Mouse (Mus musculus) kidney, adult 10 weeks (tissue): ENCODE measurements around the gene Zfp772. TPM values are rescaled to one million over a fixed set of nuclear protein-coding genes. Genes with fewer than 3 reads are reported as not detected.

Source experiments
- polyA plus RNA-seq: library from polyadenylated mRNA; stranded (reverse); fragments of 350-450 nt; fragmentation: Illumina TruSeq; extraction: RNeasy Lipid Tissue Mini Kit (QIAGEN cat#74804); gene quantifications from one replicate; pipeline ENCODE4 v1.2.3, GENCODE M21; 2014; ENCODE audit warnings: low read depth, low replicate concordance

The Zfp772 gene
- polyA plus RNA-seq, result 7.9 TPM

GRCm38 (mm10) chr7:7209313-7210151 is at the start of gene Zfp772:
Gene Zfp772 (minus strand): TSS chr7:7209998.

GRCm38 (mm10) chr7:7247228-7247627 is 37.4 kb upstream of the Zfp772 start, which contains the start of gene Vmn2r29:
Gene Vmn2r29 (minus strand): TSS chr7:7247328.

GRCm38 (mm10) chr7:7171227-7172147 is 38.3 kb downstream of the Zfp772 start, which contains the start of gene Zfp418:
Gene Zfp418 (plus strand): TSS chr7:7171330.

Other genes with a start within 250 kb of the Zfp772 start
- not detected for gene Aurkc, start 214.7 kb downstream of the Zfp772 start, polyA plus RNA-seq
- 6.8 TPM for gene Zfp954, start 88.5 kb downstream of the Zfp772 start, polyA plus RNA-seq
- 1.5 TPM for gene Zfp773, start 73.2 kb downstream of the Zfp772 start, polyA plus RNA-seq
- 6.8 TPM for gene Zfp418, start 38.7 kb downstream of the Zfp772 start, polyA plus RNA-seq
- gene Vmn2r29, start 37.3 kb upstream of the Zfp772 start, polyA plus RNA-seq, result 7.9 TPM
- gene Gm45844, start 68.3 kb upstream of the Zfp772 start, polyA plus RNA-seq, result 11.4 TPM
- 102 TPM for gene Clcn4, start 90.9 kb upstream of the Zfp772 start, polyA plus RNA-seq
- gene Vmn2r30, start 127.6 kb upstream of the Zfp772 start, polyA plus RNA-seq, result not detected
- gene Gm45783, start 164.6 kb upstream of the Zfp772 start, polyA plus RNA-seq, result not detected
- gene Vmn2r31, start 189.7 kb upstream of the Zfp772 start, polyA plus RNA-seq, result not detected